Mouse (Mus musculus) layer of hippocampus, postnatal 36 days (tissue): Measurements from ENCODE around the gene Kcnq4. TPM values are rescaled to one million over a fixed set of nuclear protein-coding genes. Genes with fewer than 3 reads are reported as not detected.

Source experiments
- DNase-seq, 2 experiments: peaks; one replicate each; pipeline ENCODE4 v3.0.0; 2022
- microRNA-seq, 2 experiments: library from miRNA; unstranded; fragments of <30 nt; microRNA quantifications; one replicate each; pipeline ENCODE4 v1.2.0; 2021
- total RNA-seq, 2 experiments: library from RNA; stranded (reverse); gene quantifications; 2 replicates each; pipeline ENCODE4 v1.2.3; 2021

Kcnq4 gene
- total RNA-seq, 2 experiments from 2014 or later: 4.7 to 4.8 TPM

- no peak for DNase-seq
These were observed 78.8 kb downstream of the Kcnq4 start for GRCm38 (mm10) chr4:120669585-120669984.

- no peak for DNase-seq
These were observed 79.9 kb downstream of the Kcnq4 start for GRCm38 (mm10) chr4:120668551-120668950.

- no peak for DNase-seq
These were observed 80.9 kb downstream of the Kcnq4 start for GRCm38 (mm10) chr4:120667555-120667954.

DNA sequence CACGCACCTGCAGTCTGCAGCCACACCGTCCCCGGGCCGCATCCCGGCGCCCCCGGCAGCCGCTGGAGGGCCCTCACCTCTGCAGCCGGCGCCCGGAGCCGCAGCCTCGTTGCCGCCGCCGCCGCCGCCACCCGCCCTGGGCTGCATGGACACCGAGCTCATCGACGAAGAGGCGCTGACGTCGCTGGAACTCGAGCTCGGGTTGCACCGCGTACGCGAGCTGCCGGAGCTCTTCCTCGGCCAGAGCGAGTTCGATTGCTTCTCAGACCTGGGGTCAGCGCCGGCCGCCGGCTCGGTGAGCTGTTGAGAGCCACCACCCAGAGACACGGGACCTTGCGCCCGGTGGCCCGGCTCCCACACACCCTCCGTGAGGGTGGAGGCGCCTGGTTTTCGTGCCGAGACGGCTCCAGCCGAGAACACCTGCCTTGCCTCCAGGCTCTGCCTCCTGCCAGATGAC lies 81.3 kb downstream of the Kcnq4 start:
- peak; percentile 21 to 29 for DNase-seq

DNA sequence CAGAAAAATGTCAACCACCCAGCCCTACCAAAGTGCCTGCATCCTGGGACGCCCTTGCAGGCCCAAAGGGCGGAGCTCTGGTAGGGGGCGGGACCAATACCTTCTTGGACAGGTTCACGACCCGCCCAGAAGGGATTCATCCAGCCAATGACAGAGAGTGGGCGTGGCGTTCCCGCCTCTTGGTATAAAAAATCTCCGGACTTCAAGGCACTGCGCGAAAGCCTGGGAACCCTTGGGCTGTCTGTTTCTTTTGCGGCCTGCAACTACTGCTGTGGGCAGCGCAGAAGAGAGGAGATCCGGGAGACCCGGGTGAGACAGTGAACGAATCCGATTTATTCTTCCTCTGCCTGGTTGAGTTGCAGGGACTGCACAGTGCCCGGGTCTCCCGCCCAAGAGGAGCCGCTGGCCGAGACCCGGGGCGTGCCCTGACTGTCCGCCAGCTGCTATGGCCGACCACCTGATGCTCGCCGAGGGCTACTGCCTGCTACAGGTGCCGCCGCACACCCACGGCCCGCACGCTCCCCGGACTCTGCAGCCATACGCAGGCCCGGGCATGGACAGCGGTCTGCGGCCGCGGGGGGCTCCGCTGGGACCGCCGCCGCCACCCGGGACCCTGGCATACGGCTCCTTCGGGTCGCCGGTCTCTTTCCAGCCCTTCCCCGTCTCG lies 81.9 kb downstream of the Kcnq4 start, which contains the start of gene Cited4:
Gene Cited4, plus strand, starts transcription at position 215 of the 667 bp plus-strand sequence.
- DNase-seq: peak; percentile 63 to 71

DNA sequence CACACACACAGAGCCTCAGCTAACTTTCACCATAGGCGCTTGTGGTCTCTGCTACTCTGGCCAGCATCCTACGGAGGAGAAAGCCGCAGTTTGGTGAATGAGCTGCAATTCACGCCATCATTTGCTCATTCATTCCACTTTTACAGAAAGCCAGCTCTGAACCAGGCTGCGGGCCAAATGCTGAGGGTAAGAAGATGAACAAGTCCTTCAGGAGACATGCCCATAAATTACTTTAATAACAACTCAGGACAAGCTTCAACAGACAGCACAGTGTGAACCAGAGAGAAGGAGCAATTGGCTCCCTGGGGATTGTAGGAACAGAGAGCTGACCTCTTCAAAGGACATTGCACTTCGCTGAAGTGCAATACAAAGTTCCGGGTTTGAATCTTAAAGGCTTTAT lies 82.6 kb downstream of the Kcnq4 start:
- DNase-seq: no peak

GRCm38 (mm10) chr4:120665144-120665700 lies 83.2 kb downstream of the Kcnq4 start:
- DNase-seq: no peak

DNA sequence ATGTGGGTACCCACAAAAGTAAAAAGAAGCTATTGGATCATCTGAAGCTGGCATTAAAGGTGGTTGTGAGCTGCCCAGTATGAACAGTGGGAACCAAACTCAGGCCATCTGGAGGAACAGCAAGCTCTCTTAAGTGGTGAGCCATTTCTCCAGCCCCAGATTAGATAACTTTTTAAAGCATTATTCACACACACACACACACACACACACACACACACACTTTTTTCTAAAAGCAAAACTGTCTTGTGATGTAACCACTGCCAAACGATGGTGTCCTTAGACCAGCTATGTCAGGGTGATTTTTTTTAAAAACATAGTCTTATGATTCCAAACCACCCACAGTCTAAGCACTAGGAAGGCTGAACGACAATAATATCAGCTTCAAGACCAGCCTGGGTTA lies 83.8 kb downstream of the Kcnq4 start:
- DNase-seq: no peak

GRCm38 (mm10) chr4:120660485-120660884 lies 87.9 kb downstream of the Kcnq4 start:
- peak; percentile 6 to 18 for DNase-seq

DNA sequence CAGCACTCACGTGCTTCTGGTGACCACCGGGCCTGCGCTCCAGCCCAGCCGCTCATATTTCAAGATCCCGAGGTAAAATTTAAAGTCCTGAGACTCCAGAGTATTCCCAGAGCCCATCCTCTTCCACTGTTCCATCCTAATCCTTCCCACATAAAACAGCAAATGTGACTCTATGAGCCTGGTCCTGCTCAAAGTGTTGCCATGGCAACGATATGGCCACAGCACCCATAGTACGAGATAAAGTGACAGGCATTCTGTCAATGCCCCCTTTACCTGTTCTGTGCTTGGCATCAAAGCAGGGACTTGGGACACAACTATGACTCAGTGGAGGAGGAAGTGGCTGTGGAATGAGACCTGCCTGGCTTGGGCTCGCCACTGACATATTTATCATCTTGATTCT lies 92.5 kb downstream of the Kcnq4 start:
- no peak for DNase-seq

DNA sequence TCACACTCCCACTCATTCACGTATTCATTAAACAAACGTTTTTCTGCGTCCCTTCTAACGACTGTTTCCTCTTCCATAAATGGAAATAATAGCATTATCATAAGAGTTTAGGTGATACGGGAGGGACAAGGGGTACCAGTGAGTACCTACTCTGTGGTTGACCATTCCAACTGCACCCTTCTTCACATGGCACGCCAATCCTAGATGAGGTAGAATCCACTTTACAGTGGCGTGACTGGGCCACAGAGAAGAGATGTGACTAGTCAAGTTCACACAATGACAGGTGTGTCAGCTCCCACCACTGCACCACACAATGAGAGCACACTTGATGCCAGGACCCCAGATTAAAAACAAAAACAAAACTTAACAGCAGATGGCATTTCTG lies 98.2 kb downstream of the Kcnq4 start:
- DNase-seq: peak in 1 of 2 experiments; percentile 7

GRCm38 (mm10) chr4:120649369-120650207 lies 98.8 kb downstream of the Kcnq4 start:
- DNase-seq: peak; percentile 41 to 49

Small RNA genes within 50 kb of the gene (microRNA-seq; reads per million reads assigned to microRNA genes)
- gene Mir30c-1 (84.2 to 142 reads per million in 2 experiments), gene Mir30e (0 reads per million in 2 experiments), gene Mir30f (0 reads per million in 2 experiments)

Other genes starting within 250 kb of the Kcnq4 start
- gene Slfnl1, start 216.4 kb downstream of the Kcnq4 start, total RNA-seq: under 1 TPM; 0.20 to 0.37 TPM
- 10 to 100 TPM; 35.9 to 37.3 TPM for gene Ctps, start 178.3 kb downstream of the Kcnq4 start, total RNA-seq
- not detected for gene Gm8439, start 159.9 kb downstream of the Kcnq4 start, total RNA-seq
- gene Cited4, start 82.0 kb downstream of the Kcnq4 start, total RNA-seq: 1 to 10 TPM; 1.6 to 1.8 TPM
- gene Nfyc, start 83.0 kb upstream of the Kcnq4 start, total RNA-seq: 10 to 100 TPM; 49.0 to 52.9 TPM
- 10 to 100 TPM; 25.9 to 28.9 TPM for gene Rims3, start 106.2 kb upstream of the Kcnq4 start, total RNA-seq
- gene Exo5, start 176.4 kb upstream of the Kcnq4 start, total RNA-seq: 10 to 100 TPM; 11.6 to 13.0 TPM
- gene Zfp69, start 203.1 kb upstream of the Kcnq4 start, total RNA-seq: 1 to 10 TPM; 1.3 to 1.8 TPM